Mouse (Mus musculus) cerebellum, postnatal 10 days (tissue): ENCODE data around the gene Emc8.
A peak's percentile ranks its signal among the peaks of the same experiment; 100 is the strongest.

Experiments used
- DNase-seq, 2 experiments: peaks; one replicate each; pipeline ENCODE4 v3.0.0; 2021; ENCODE audit warnings: mixed read lengths in 2 of 2

Emc8 gene

GRCm38 (mm10) chr8:120685097-120685496 lies 16.7 kb upstream of the Emc8 start:
- no peak for DNase-seq

- no peak for DNase-seq
Measured at GRCm38 (mm10) chr8:120684082-120684481, 15.7 kb upstream of the Emc8 start.

- peak; percentile 80 to 81 for DNase-seq
Measured at GRCm38 (mm10) chr8:120683602-120684001, 15.2 kb upstream of the Emc8 start.

DNA sequence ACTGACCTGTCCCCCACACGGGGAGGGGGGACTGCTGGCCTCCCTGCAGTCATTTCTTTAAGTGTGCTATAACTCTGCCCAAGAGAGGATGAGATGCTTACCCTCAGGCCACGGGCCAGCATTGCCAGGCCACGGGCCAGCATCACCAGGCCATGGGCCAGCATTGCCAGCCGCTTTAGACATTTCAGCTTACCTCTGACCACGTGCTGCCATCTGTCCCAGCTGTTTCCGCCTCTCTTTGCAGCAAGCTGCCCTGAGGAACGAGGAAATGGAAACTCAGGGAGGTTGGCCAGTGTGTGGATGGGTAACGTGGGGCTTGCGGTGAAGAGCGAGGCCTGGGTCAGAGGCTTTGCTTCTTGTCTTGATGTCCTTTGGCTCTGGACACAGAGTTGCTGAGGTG lies 12.7 kb upstream of the Emc8 start:
- peak; percentile 47 to 72 for DNase-seq

DNA sequence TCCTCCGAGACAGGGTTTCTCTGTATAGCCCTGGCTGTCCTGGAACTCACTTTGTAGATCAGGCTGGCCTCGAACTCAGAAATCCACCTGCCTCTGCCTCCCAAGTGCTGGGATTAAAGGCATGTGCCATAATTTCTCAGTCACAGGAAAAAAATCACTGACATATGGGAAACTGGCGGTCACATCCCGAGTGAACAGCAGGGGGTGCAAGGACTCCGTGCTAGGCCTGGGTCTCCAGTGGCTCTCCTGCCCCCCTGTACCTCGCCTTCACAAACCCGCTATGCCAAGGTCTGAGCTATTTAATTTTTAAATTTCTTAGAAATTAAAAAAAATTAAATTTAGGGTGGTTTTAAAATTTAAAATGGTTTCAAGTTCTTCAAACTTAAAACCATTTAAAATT lies 12.0 kb upstream of the Emc8 start:
- DNase-seq, result peak; percentile 72 to 74

GRCm38 (mm10) chr8:120679629-120680387 lies 11.4 kb upstream of the Emc8 start:
- no peak for DNase-seq

DNA sequence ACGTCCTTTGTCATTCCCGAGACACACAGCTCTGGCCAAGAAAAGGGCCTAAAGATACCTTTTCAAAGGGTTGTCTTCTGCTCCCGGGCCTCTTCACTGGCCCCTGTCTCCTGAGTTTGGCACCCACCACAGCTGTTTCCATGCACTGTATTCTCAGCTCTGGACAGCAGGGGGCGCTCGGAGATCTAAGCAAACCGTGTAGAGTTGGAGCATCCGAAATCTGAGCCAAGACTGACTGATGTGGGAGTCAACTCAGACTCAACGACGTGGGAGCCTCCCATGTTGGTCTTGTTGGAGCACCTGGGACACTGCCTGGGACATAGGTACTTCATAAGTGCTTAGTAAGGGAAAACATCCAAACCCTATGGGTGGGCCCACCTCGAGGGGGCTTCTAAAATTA lies 10.1 kb upstream of the Emc8 start:
- peak; percentile 94 to 97 for DNase-seq

- DNase-seq, result peak in 1 of 2 experiments; percentile 52
Measured at GRCm38 (mm10) chr8:120675718-120676117, 7.3 kb upstream of the Emc8 start.

DNA sequence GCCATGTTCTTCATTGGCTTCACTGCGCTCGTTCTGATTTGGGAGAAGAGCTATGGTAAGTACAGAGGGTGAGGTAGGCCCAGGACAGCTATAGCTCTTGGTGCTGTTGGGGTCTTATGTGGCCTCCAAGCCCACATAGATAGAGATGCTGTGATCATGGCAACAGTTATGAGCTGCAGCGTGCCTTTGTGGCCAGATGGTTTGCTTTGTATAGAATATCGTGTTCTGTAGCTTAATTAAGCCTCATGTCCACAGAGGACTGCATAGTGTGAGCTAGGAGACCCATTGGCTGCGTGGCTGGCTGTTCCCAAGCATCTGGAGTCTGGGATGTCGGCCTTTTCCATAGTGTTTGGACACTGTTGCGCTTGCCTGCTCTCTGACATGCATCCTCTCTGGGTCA lies 4.9 kb upstream of the Emc8 start:
- DNase-seq, result no peak

GRCm38 (mm10) chr8:120672626-120673229 lies 4.4 kb upstream of the Emc8 start:
- no peak for DNase-seq

DNA sequence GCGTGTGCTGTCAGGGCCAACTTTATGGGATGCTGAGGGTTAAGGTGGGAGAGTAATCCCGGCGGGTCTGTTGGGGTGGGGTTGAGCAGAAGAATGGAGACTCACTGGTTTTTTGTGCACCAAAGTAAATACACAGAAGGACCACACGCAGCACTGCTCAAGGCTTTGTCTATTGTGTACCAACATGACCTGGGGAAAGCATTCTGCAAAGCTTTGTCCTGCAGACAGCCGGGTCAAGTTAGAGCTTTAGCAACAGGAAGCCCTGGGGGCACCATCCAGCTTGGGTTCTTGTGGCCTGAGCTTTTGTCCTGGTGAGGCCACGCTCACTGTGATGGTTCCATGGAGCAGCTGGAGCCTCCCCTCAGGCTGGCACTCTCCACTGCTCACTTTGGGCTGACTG lies 3.4 kb upstream of the Emc8 start:
- DNase-seq, result no peak

- peak; percentile 98 to 99 for DNase-seq
Measured at GRCm38 (mm10) chr8:120667561-120668373, 606 bp downstream of the Emc8 start, which contains the start of the genes Gm27021 and Cox4i1. Gm27021 (minus strand) TSS chr8:120668079. Cox4i1 (plus strand) TSS chr8:120668222.

- no peak for DNase-seq
Measured at GRCm38 (mm10) chr8:120666807-120667470, 1.4 kb downstream of the Emc8 start.

DNA sequence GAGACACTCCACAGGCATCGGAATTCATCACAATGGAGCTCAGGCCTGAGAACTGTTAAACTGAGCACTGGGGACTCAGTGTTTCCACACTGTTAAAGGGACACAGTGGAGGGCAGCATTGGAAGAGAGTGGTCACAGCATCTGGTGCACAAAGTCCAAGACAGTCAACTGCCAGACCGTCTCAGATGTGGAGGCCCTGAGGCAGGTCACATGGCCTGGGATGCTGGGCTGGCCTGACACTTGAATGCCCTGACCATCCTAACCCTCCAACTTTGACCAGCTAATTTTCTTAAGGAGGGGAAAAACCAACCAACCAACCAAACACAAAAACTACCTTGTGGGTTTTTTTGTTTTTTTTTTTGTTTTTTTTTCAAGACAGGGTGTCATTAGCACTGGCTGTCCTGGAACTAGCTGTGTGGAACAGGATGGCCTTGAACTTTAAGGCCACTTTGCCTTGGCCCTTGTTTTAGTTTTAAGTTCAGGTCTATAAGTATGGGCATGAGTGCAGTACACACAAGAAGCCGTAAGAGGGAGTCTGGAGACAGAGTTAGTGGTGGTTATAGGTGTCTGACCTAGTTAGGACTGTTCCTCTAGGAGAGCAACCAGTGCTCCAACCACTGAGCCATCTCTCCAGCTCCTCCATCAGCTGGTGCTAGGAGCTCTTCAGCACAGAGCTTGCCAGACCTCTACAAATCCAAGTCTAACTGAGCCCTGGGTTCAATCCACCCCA lies 2.5 kb downstream of the Emc8 start:
- peak; percentile 42 to 47 for DNase-seq

DNA sequence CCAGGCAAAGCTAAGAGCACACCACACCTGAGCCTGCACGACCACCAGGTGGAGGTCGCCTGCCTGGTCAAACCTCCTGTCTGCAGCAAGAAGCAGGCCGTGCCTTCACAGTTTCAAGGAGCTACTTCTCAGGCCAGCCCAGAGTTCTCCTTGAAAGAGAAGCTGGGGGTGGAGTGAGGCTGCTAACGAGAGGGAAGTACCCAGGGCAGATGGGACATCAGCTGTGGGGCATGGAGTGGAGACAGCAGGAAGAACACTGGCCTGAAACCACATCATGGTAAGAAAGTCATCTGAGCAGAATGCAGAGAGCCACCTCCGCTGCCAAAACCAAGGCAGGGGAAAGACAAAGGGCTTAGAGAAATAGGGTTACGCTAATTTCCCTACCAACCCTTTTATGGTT lies 3.8 kb downstream of the Emc8 start:
- DNase-seq, result peak; percentile 55

DNA sequence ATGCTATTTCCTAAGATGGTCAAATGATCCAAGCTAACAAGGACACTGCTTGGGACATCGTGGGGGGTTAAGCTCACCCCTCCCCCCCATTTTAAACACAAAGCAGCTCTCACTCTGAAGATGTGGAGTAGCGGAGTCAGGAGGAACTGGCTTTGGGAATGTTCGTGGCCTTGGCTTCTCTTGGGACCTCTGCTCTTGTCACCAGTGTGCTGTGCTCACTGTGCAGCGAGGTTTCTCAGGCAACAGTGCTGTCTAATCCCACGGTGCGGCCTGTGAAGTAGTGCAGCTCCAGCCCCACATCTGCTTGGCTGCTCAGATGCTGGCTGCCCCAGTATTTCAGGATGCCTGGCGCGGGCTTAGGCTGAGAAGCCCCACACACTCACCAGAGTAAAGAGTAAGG lies 11.0 kb downstream of the Emc8 start:
- no peak for DNase-seq

- no peak for DNase-seq
Measured at GRCm38 (mm10) chr8:120656322-120657052, 11.9 kb downstream of the Emc8 start.

- DNase-seq, result no peak
Measured at GRCm38 (mm10) chr8:120647532-120647931, 20.8 kb downstream of the Emc8 start, which contains the start of gene 1190005I06Rik. 1190005I06Rik (minus strand) TSS chr8:120647632.

GRCm38 (mm10) chr8:120644663-120645062 lies 23.7 kb downstream of the Emc8 start:
- peak; percentile 75 to 88 for DNase-seq

GRCm38 (mm10) chr8:120642031-120642662 lies 26.2 kb downstream of the Emc8 start:
- no peak for DNase-seq

DNA sequence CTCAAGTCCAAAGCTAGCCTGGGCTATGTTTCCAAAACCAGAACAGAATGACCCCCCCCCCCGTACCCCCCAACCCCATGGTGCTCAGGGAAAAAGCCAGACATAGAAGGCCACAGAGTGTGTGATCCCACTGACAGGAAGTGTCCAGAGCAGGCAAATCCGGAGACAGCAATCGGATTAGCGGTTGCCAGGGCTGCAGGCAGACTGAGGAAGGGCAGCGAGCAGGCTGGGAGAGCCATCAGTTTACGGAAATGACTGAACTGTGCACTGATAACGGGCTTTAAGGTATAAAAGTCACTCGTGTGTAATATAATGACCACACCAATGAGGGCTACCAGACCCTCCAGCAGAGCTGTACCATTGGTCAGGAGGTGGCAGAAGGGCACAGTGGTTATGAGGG lies 27.1 kb downstream of the Emc8 start:
- DNase-seq, result no peak
